Mouse (Mus musculus) spleen, postnatal 36 days (tissue): ENCODE results near the gene Fam45a.

Experiments used
- DNase-seq, 2 experiments: peaks; one replicate each; pipeline ENCODE4 v3.0.0; 2022; ENCODE audit warnings: low spot score in 2 of 2, mixed read lengths in 1 of 2

The Fam45a gene

DNA sequence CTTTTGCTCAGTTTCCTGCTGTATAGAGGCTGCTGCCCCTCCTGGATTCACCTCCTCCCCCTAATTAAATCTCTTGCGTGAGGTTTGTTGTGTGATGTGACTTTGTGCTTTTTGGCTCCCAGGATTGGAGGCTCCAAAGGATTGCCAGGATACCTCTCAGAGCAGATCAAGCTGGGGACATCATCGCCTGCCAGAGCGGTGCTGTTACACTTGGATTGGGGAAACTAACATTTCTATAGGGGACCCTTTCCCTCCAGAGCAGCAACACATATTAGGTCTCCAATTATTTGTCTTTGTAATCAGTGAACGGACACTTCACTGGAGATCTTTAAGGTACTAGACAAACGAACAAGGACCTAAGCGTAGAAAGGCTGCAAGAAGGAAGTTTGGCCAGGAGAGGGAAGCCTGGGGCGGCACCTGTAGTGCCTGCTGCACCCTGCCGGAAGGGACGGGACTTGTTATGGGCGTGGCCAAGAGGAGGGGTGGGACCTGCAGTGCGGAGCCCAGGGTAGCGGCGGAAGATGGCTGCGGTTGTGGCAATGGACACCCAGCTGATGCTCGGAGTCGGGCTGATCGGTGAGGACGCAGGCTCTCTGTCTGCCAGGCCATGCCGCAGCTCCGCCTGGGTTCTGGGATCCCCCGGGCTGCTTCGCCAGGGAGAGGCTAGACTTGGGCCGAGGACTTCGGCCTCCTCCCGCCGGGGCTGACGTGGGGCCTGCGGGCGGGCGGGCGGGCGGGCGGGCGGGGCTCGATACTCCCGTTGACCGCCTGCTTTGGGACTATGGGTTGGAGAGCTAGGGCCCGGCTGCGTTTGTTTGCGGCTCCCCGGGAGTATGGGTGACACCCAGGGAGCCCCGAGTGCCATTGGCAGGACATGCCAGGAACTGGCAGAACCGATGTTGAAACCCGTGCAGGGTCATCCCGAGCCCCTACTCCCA, at the start of gene Fam45a:
TSS of gene Fam45a (plus strand) at position 488 of the 938 bp plus-strand sequence.
- peak; percentile 95 for DNase-seq

GRCm38 (mm10) chr19:60773366-60773765, 38.0 kb upstream of the Fam45a start:
- DNase-seq = no peak

GRCm38 (mm10) chr19:60782034-60782433, 29.4 kb upstream of the Fam45a start:
- no peak for DNase-seq

GRCm38 (mm10) chr19:60784712-60785111, 26.7 kb upstream of the Fam45a start:
- DNase-seq = no peak

DNA sequence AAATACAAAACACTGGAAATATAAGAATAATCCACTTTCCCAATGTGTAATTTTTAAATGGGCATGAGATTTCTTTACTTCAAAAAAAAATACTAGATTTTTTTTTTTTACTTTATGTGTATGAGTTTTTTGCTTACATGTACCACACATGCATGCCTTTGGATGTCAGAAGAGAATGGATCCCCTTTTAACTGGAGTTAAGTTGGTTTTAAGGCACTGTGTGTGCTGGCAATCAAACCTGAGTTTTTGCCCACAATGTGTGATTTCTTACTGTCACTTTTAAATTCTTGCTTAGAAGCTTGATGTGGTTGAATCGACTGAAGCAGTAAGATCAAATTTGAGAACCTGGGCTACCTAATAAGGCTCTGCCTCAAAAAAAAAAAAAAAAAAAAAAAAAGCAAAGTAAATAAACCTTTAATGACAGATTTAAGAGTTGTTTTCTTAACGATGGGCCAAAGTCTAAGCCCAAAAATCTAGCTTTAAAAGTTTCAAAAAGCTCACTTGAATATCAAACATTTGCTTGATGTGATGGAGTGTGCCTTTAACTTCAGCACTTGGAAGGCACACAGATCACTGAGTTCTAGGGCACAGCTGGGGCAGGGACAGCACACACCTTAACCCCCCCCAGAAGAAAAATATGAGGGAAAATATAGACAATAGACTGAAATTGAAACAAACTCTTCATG, 23.8 kb upstream of the Fam45a start:
- no peak for DNase-seq

- no peak for DNase-seq
These were observed 23.0 kb upstream of the Fam45a start for GRCm38 (mm10) chr19:60788214-60788960.

GRCm38 (mm10) chr19:60789452-60789851, 21.9 kb upstream of the Fam45a start:
- no peak for DNase-seq

DNA sequence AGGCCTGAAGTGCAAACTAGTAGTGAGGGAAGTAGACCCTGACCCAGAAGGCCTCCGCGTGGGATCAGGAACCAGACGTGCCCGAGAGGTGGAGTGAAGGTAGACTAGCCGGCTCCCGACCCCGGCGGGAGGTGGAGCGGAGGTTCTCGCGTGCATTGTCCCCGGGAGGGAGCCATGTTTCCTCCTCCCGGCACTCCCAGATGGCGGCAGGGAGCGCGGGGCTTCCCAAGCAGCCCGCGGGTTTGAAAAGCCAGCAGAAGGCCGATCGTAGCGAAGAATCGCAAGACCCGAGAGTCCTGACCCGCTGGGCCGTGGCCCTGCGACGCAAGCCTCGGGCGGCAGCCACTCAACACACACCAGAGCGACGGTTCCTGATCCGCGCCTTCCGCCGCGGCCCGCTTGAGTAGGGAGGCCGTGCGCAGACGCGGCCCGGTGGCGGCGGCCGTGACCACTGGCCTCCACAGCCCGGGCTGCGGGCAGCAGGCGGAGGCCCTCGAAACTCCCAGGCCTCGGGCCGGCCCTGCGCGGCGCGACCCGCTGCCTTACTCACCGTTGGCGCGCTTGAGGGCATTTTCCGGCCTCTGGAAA, 21.4 kb upstream of the Fam45a start:
- DNase-seq = peak; percentile 49 to 51

DNA sequence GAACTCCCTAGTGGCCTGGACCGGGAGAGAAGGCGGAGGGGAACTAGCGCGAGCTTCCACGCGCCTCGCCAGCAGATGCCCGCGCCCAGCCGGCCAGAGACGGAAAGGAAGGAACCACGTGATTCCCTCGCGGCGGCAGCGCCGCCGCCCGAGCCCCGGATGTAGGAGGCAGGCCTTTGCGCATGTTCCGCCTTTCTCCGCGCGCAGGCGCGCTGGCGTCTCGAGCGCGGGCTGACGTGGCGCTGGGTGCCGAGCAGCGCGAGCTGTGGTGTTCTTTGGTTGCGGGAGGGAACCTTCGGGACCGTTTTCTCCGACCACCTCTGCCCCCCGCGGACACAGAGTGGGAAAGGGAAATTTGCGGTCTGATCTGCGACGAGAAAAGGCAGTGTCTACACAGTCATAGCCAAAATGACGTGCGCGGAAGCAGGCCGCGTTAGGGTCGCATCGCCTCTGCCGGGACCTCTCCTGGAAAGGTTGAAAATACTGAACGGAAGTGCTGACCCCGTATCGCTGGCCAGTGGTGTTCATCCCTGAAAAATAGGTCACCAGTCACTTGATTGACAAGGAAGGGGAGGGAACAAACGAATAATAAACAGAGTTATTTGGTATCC, 20.7 kb upstream of the Fam45a start, which contains the start of gene Eif3a:
TSS of gene Eif3a (minus strand) at position 108 of the 611 bp plus-strand sequence.
- peak; percentile 93 to 95 for DNase-seq

DNA sequence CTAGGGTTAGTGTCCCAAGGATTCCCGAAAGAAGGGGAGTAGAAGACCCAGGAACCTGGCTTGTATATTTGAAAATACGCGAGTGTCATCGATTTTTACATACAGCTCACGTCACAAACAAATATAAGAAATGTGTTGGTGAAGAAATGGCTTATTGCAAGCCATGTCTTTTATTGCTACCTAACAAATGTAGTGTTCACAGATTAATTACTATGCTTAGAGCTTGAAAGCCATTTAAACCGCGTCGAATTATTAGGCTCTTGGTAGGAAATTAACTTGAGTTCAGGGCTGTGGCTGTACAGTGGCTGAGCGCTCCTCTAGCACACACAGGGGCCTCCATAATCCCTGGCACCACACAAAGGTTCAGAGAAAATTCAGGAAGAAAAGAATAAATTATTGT, 20.2 kb upstream of the Fam45a start:
- DNase-seq = no peak

DNA sequence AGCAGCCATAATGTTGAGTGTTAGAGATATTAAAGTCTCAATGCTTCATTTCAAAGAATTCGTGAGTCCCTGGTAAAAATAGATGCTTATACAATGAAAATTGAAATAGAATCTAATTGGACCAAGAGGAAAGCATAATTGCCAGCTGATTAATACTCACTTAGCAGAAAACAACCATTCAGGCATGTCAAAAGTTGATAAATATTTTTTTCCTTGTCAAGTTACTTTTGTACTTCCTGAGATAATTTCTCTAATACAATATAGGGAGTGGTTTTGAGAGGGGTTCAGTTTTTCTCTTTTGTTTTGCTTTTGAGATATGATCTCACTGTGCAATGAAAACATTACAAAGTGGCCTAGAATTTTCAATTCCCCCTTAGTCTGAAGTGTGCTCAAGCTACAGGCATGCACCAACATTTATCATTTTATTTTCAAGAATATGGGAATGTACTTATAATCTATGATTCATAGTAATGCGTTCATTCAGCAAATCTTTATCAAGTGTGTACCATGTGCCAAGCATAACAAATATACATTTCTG, 18.1 kb upstream of the Fam45a start:
- DNase-seq = no peak

- DNase-seq = no peak
These were observed 16.1 kb upstream of the Fam45a start for GRCm38 (mm10) chr19:60795244-60795643.

- DNase-seq = no peak
These were observed 14.0 kb upstream of the Fam45a start for GRCm38 (mm10) chr19:60797415-60797814.

GRCm38 (mm10) chr19:60799867-60800569, 11.4 kb upstream of the Fam45a start:
- DNase-seq = peak; percentile 6 to 35

DNA sequence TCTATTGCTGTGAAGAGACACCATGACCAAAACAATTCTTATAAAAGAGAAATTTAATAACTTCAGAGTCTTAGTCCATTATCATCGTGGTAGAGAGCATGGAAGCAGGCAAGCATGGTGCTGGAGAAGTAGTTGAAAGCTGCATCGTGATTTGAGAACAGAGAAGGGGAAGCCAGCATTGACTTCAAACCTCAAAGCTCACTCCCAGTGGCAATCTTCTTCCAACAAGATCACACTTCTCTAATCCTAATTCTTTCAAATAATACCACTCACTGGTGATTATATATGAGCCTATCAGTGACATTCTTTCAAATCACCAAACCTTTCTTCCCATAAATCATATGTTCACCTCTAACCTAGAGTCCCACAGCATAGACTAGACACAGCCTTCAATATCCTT, 6.5 kb upstream of the Fam45a start:
- DNase-seq = no peak

DNA sequence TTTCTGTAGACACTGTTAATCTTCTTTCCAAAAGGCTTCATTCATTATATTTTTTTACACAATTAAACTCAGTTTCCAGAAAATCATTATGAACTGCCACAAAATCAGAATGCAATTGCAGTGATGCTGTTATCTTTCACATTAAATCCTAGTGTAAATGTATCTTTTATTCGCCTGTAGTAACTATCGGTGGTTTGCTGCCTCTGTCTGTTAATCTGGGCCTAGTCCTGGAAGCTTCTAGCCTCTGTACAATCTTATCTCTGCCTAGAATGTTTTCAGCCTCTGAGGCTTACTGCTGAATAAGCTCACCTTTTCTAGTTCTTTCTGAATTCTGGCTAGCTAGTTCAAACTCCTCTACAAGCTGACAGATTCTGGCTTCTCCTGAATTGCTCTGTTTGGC, 1.5 kb upstream of the Fam45a start:
- no peak for DNase-seq

DNA sequence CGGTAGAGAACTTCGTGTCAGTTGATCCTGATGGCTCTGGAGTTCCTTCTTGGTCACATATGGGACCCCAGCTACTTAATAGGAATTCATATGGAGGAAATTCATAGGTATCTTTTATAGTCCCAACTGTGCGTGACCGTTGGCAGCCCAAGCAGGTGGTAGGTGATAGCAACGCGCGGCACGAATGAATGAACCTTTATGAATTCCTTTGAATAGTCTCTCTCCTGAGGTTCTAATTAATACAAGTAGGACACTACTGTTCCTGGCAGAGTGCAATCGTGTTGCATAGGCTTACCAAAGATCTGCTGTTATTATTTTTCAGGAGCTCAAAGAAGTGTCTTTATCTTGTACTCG, 628 bp downstream of the Fam45a start:
- peak in 1 of 2 experiments; percentile 10 for DNase-seq

GRCm38 (mm10) chr19:60813133-60813532, 1.7 kb downstream of the Fam45a start:
- no peak for DNase-seq

GRCm38 (mm10) chr19:60818677-60819076, 7.3 kb downstream of the Fam45a start:
- no peak for DNase-seq

DNA sequence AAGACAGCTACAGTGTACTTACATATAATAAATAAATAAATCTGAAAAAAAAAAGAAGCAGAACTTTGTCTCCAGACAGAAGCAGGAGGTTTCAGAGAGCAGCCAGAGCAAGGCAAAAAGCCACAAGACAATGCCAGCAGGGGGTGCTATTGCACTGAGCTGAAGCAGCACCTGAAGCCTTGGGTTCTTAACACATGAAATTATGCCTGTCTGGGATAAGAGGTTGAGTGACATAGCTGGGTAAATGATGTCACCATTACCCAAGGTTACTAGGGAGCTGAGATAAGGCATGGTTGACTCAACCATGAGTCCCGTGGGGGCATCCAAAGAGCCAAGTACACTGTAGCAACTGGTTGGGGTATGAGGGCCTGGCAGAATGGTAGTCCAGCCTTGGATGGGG, 26.4 kb downstream of the Fam45a start:
- DNase-seq = peak; percentile 65 to 73
